ENCODE assay signal across 11 mouse cellular contexts in genomic region chr11:97540604-97541003, GRCm38 (mm10). TPM values are rescaled to one million over a fixed set of nuclear protein-coding genes. Genes with fewer than 3 reads are reported as not detected.
A peak's percentile ranks its signal among the peaks of the same experiment; 100 is the strongest.
DNase-seq lines count a peak whose midpoint lies in the region; ATAC-seq lines count a peak whose summit lies in the region.
"Had no signal": no experiment of that assay in that cellular context is flagged by ENCODE, and none has a peak within 500 bp of the region (broad histone marks: within the 10 kb centered on the region; RNA-seq: fewer than 3 reads in every experiment).

No protein-coding gene starts in this region.

- peak; percentile 21; the same call in 1 of the 2 replicates for ATAC-seq in forebrain, embryonic 12.5 days (ENCODE audit: low FRiP score)
- ATAC-seq in forebrain, embryonic 11.5 days (replicated peaks; ENCODE audit: low FRiP score) = no peak
- peak; percentile 67 for ATAC-seq in lung, embryonic 16.5 days (ENCODE audit: low read depth)
- ATAC-seq in intestine, embryonic 16.5 days = no peak

- no peak overlapping the region for H3K9ac ChIP-seq in forebrain, embryonic 12.5 days
- H3K9ac ChIP-seq in forebrain, embryonic 11.5 days (ENCODE audit: low read length) = no peak overlapping the region
- no peak overlapping the region for H3K9ac ChIP-seq in lung, embryonic 16.5 days (ENCODE audit: low read length)
- H3K9ac ChIP-seq in intestine, embryonic 16.5 days (ENCODE audit: low read depth, low read length) = no peak overlapping the region
- H3K9ac ChIP-seq: neural tube, embryonic 15.5 days had no signal

- peak overlapping the region; percentile 19; the same call in 1 of the 2 replicates for H3K27ac ChIP-seq in forebrain, embryonic 12.5 days
- no peak overlapping the region for H3K27ac ChIP-seq in forebrain, embryonic 11.5 days (ENCODE audit: low read depth, low read length)
- no peak overlapping the region for H3K27ac ChIP-seq in lung, embryonic 16.5 days (ENCODE audit: low read length)
- no peak overlapping the region for H3K27ac ChIP-seq in intestine, embryonic 16.5 days (ENCODE audit: low read length)
- H3K27ac ChIP-seq: neural tube, embryonic 15.5 days had no signal

- no peaks in the 10 kb centered on the region for H3K9me3 ChIP-seq in forebrain, embryonic 12.5 days
- no peaks in the 10 kb centered on the region for H3K9me3 ChIP-seq in forebrain, embryonic 11.5 days (ENCODE audit: control insufficient read depth, low read length)
- no peaks in the 10 kb centered on the region for H3K9me3 ChIP-seq in lung, embryonic 16.5 days (ENCODE audit: control insufficient read depth, low read length)
- no peaks in the 10 kb centered on the region for H3K9me3 ChIP-seq in intestine, embryonic 16.5 days (ENCODE audit: control insufficient read depth, low read length)
- H3K9me3 ChIP-seq: neural tube, embryonic 15.5 days had no signal

- H3K27me3 ChIP-seq in forebrain, embryonic 12.5 days = peaks cover 62% of the 10 kb centered on the region
- peaks cover 27% of the 10 kb centered on the region for H3K27me3 ChIP-seq in forebrain, embryonic 11.5 days (ENCODE audit: control insufficient read depth, insufficient read depth, low read length)
- peaks cover 53% of the 10 kb centered on the region for H3K27me3 ChIP-seq in lung, embryonic 16.5 days (ENCODE audit: control insufficient read depth, insufficient read depth, low read depth, low read length)
- H3K27me3 ChIP-seq in intestine, embryonic 16.5 days (replicated peaks; ENCODE audit: control insufficient read depth, insufficient read depth, low read length) = peaks cover 37% of the 10 kb centered on the region

- 48% methylated on average over 3 of the region's 3 CpGs for WGBS in forebrain, embryonic 12.5 days
- 64% methylated on average over 3 of the region's 3 CpGs for WGBS in forebrain, embryonic 11.5 days
- WGBS in lung, embryonic 16.5 days = 12% methylated on average over 3 of the region's 3 CpGs
- WGBS in intestine, embryonic 16.5 days = 41% methylated on average over 3 of the region's 3 CpGs

- H3K4me3 ChIP-seq in forebrain, embryonic 12.5 days (replicated peaks) = no peak overlapping the region
- H3K4me3 ChIP-seq in forebrain, embryonic 11.5 days (ENCODE audit: low read depth, low read length) = no peak overlapping the region
- H3K4me3 ChIP-seq in lung, embryonic 16.5 days (ENCODE audit: low read length) = no peak overlapping the region
- H3K4me3 ChIP-seq in intestine, embryonic 16.5 days (ENCODE audit: low read length) = no peak overlapping the region
- H3K4me3 ChIP-seq: neural tube, embryonic 15.5 days had no signal

- H3K4me2 ChIP-seq in forebrain, embryonic 12.5 days = no peak overlapping the region
- no peak overlapping the region for H3K4me2 ChIP-seq in forebrain, embryonic 11.5 days (ENCODE audit: low read depth, low read length, severe bottlenecking)
- H3K4me2 ChIP-seq in lung, embryonic 16.5 days (ENCODE audit: low read depth, low read length) = no peak overlapping the region
- H3K4me2 ChIP-seq in intestine, embryonic 16.5 days (ENCODE audit: low read depth, low read length) = no peak overlapping the region
- H3K4me2 ChIP-seq: neural tube, embryonic 15.5 days had no signal

- DNase-seq in forebrain, embryonic 11.5 days (ENCODE audit: low spot score) = no peak
- no peak for DNase-seq in lung, postnatal 25 days (ENCODE audit: low spot score)
- DNase-seq in cerebellum, postnatal 10 days = peak; percentile 88 to 92
- peak; percentile 70 for DNase-seq in layer of hippocampus, adult 9-11 months
- DNase-seq in urinary bladder, postnatal 4 days (ENCODE audit: low spot score in 2 of 2) = no peak
- DNase-seq: B cell, adult 2 months had no signal

- no peaks in the 10 kb centered on the region for H3K36me3 ChIP-seq in forebrain, embryonic 12.5 days (replicated peaks)
- H3K36me3 ChIP-seq in forebrain, embryonic 11.5 days (ENCODE audit: control insufficient read depth, insufficient read depth, low read length) = no peaks in the 10 kb centered on the region
- H3K36me3 ChIP-seq in lung, embryonic 16.5 days (ENCODE audit: control insufficient read depth, insufficient read depth, low read length) = no peaks in the 10 kb centered on the region
- H3K36me3 ChIP-seq in intestine, embryonic 16.5 days (ENCODE audit: control insufficient read depth, insufficient read depth, low read length) = no peaks in the 10 kb centered on the region

- H3K4me1 ChIP-seq in forebrain, embryonic 12.5 days = peaks cover 60% of the 10 kb centered on the region
- H3K4me1 ChIP-seq in forebrain, embryonic 11.5 days (replicated peaks; ENCODE audit: control insufficient read depth, insufficient read depth, low read length) = peaks cover 12% of the 10 kb centered on the region
- peaks cover 22% of the 10 kb centered on the region for H3K4me1 ChIP-seq in lung, embryonic 16.5 days (replicated peaks; ENCODE audit: control insufficient read depth, insufficient read depth, low read length)
- peaks cover 12% of the 10 kb centered on the region; the same call in 1 of the 2 replicates for H3K4me1 ChIP-seq in intestine, embryonic 16.5 days (ENCODE audit: control insufficient read depth, insufficient read depth, low read length)

RNA-seq across cellular contexts. Expression of gene Srcin1, which starts 35.4 kb away (rescaled TPM):
- 5.2 and 5.7 TPM in 2 replicates for polyA plus RNA-seq in forebrain, embryonic 12.5 days (2016; fragmentation: Nextera tagmentation; extraction: Ambion mirVana)
- 3.2 and 3.7 TPM in 2 replicates for polyA plus RNA-seq in forebrain, embryonic 11.5 days (2014; fragmentation: Nextera tagmentation; extraction: Ambion mirVana)
- polyA plus RNA-seq in lung, embryonic 16.5 days (2015; fragmentation: Nextera tagmentation; extraction: Ambion mirVana) = 0.70 and 0.83 TPM in 2 replicates
- 0.10 and 0.12 TPM in 2 replicates for polyA plus RNA-seq in intestine, embryonic 16.5 days (2015; fragmentation: Nextera tagmentation; extraction: Ambion mirVana)

RNA-seq across cellular contexts. Expression of gene 4933428G20Rik, which starts 40.5 kb away (rescaled TPM):
- polyA plus RNA-seq in forebrain, embryonic 12.5 days (2016; fragmentation: Nextera tagmentation; extraction: Ambion mirVana) = 0.50 and 0.79 TPM in 2 replicates
- 0.17 TPM in 1 of 2 replicates, not detected in the other for polyA plus RNA-seq in forebrain, embryonic 11.5 days (2014; fragmentation: Nextera tagmentation; extraction: Ambion mirVana)
- 0.74 and 0.87 TPM in 2 replicates for polyA plus RNA-seq in lung, embryonic 16.5 days (2015; fragmentation: Nextera tagmentation; extraction: Ambion mirVana)
- 0.18 and 0.45 TPM in 2 replicates for polyA plus RNA-seq in intestine, embryonic 16.5 days (2015; fragmentation: Nextera tagmentation; extraction: Ambion mirVana)
- polyA plus RNA-seq: heart, embryonic 14.5 days had no signal

Comparison
In these comparisons a context has a peak if more than half of its experiments do, and no peak if none do; other contexts are left out.
1. ATAC-seq: peak in forebrain, embryonic 12.5 days (single experiment) and lung, embryonic 16.5 days (single experiment); none in forebrain, embryonic 11.5 days (single experiment) and intestine, embryonic 16.5 days (single experiment).
2. DNase-seq: peak in cerebellum, postnatal 10 days (2 of 2) and layer of hippocampus, adult 9-11 months (single experiment); none in forebrain, embryonic 11.5 days (single experiment), lung, postnatal 25 days (single experiment) and urinary bladder, postnatal 4 days (0 of 2).